Mouse (Mus musculus) G1E (cell line): ENCODE results near the gene Lexm. TPM values are rescaled to one million over a fixed set of nuclear protein-coding genes. Genes with fewer than 3 reads are reported as not detected.

Experiments
- ATAC-seq: 2 replicates; pipeline ENCODE4 v1.8.0; 2016; ENCODE audit warnings: mild to moderate bottlenecking; ENCODE audit not compliant: insufficient number of reproducible peaks, poor library complexity, low FRiP score, severe bottlenecking; ENCODE audit errors: extremely low read depth
- DNase-seq: peaks from one replicate; pipeline ENCODE4 v3.0.0; 2012; ENCODE audit warnings: low spot score
- H3K27me3 ChIP-seq: 2 replicates; pipeline ENCODE4 v1.6.1; 2012; ENCODE audit warnings: mild to moderate bottlenecking, low read length, inconsistent platforms; ENCODE audit not compliant: insufficient read depth
- H3K36me3 ChIP-seq: replicated peaks from 2 replicates; pipeline ENCODE3; 2012; ENCODE audit warnings: mild to moderate bottlenecking, inconsistent platforms
- H3K4me1 ChIP-seq: 2 replicates; pipeline ENCODE4 v1.6.1; 2012; ENCODE audit warnings: low read depth, low read length, inconsistent platforms, mixed read lengths; ENCODE audit not compliant: insufficient read depth
- H3K4me3 ChIP-seq: 2 replicates; pipeline ENCODE4 v1.5.1; 2012; ENCODE audit warnings: low read depth, mild to moderate bottlenecking, inconsistent platforms, low read length, moderate library complexity, mixed read lengths
- H3K9me3 ChIP-seq: replicated peaks from 2 replicates; pipeline ENCODE4 v1.6.1; 2012; ENCODE audit warnings: inconsistent platforms
- CTCF ChIP-seq: IDR thresholded peaks from 2 replicates; pipeline ENCODE4 v1.5.1; 2012; ENCODE audit warnings: low read depth, low read length, inconsistent platforms, mixed read lengths
- GATA1 ChIP-seq: IDR thresholded peaks from 2 replicates; pipeline ENCODE4 v1.6.1; 2012; ENCODE audit warnings: borderline replicate concordance, low read length, inconsistent platforms, mixed read lengths
- GATA2 ChIP-seq: IDR thresholded peaks from 2 replicates; pipeline ENCODE4 v1.6.1; 2012; ENCODE audit warnings: low read depth, low read length, inconsistent platforms, borderline replicate concordance
- POLR2AphosphoS5 ChIP-seq: IDR thresholded peaks from 2 replicates; pipeline ENCODE4 v1.6.1; 2012; ENCODE audit warnings: low read depth, low read length, inconsistent platforms; ENCODE audit not compliant: insufficient replicate concordance
- TAL1 ChIP-seq: conservative IDR thresholded peaks from 2 replicates; pipeline ENCODE4 v1.6.1; 2012; ENCODE audit warnings: low read depth, low read length, inconsistent platforms, mixed read lengths
- polyA plus RNA-seq: library from polyadenylated mRNA; stranded (reverse); fragments of >175 nt; gene quantifications from 2 replicates; pipeline ENCODE4 v1.2.3, GENCODE M21; 2012
- total RNA-seq, 2 experiments: library from RNA; stranded (forward) in 1 of 2; stranded (reverse) in 1 of 2; fragments of 200-1000 nt in 1 of 2; fragments of >200 nt in 1 of 2; fragmentation: Nextera tagmentation in 1 of 2; gene quantifications; 2 replicates each; pipeline ENCODE4 v1.2.3; 2014 to 2017

Gene Lexm
- total and polyA plus RNA-seq, 3 experiments: not detected

DNA sequence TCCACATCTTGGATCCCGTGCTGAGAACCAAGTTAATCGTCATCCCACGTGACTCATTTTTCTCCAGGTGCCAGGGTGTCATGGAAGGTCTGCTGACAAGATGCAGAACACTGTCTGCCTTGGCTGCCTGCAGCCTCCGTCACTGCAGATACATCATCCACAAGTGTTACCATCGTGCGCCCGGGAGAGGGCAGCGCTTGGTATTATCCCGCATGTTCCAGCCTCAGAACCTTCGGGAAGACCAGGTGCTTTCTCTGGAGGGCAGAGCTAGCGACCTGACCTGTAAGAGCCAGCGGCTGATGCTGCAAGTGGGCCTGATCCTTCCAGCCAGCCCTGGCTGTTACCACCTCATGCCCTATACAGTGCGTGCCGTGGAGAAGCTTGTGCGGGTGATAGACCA lies 36.0 kb upstream of the Lexm start:
- TF ChIP-seq CTCF: no peak
- DNase-seq (no peak), ATAC-seq (no peak)
- Histone ChIP-seq H3K27me3 (no peaks in the 10 kb centered on the region), H3K4me1 (peaks cover 41% of the 10 kb centered on the region), H3K4me3 (no peak overlapping the region), H3K36me3 (peaks cover 54% of the 10 kb centered on the region), H3K9me3 (no peaks in the 10 kb centered on the region)

DNA sequence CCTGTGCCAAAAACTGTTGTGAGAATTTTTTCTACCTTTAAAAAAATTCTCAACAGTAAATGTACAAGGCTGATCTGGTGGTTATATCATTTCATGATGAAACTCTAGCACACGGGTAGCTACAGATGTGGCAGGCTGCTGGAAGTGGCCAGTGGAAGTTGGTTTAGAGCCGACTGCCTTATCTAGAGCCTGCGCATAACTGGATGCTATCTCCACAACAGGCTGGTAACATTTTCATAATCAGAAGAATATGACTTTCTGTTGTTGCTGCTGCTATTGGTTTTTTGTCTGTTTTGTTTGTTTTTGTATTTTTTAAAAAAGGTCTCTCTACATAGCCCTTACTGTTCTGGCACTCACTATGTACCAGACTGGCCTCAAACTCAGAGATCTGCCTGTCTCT lies 35.5 kb upstream of the Lexm start:
- ATAC-seq (no peak), DNase-seq (no peak)
- Histone ChIP-seq H3K4me3 (no peak overlapping the region), H3K36me3 (peaks cover 49% of the 10 kb centered on the region), H3K4me1 (peaks cover 41% of the 10 kb centered on the region), H3K27me3 (no peaks in the 10 kb centered on the region), H3K9me3 (no peaks in the 10 kb centered on the region)
- TF ChIP-seq POLR2AphosphoS5 (no peak), CTCF (no peak), GATA1 (no peak), GATA2 (no peak), TAL1 (no peak)

DNA sequence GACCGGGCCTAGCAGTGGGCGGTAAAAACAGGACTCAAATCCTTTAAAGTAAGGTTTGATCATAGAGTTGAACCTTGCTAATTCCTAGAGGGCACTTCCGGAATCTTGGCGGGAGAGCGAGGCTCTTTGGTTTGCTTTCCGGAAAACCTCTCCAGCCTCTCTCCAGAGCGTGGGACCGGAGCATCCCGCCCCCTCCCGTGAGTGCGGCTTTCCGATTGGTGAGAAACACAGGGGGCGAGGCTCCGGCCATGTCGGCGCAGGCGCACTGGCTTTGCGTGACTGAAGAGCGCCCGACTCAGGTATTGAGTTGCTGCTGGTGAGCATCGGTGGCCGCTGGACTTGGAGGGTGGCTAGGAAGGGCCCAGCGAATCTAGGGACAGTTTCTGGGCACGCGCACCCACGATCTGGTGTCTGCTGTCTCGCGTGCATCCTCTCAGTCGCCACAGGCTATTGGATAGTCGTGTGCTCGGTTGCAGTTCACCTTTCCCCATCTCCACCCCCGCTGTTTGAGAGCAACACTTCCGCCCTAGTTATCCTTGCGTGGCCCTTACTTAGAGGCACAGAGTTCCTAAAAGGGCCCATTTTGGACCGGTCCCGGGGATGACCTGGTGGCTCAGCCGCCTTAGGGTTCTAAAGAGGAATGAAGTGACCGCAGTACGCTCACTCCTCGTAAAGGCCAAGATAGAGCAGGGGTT lies 33.9 kb upstream of the Lexm start, which contains the start of gene Pars2:
Gene Pars2, plus strand, starts transcription at position 237 of the 695 bp plus-strand sequence.
- H3K36me3 ChIP-seq: peaks cover 33% of the 10 kb centered on the region
- peaks cover 5% of the 10 kb centered on the region for H3K27me3 ChIP-seq
- DNase-seq: peak; percentile 94
- peaks cover 38% of the 10 kb centered on the region for H3K4me1 ChIP-seq
- no peaks in the 10 kb centered on the region for H3K9me3 ChIP-seq
- ATAC-seq: peak; percentile 94
- peak within 1 kb of the TSS; percentile 81 for H3K4me3 ChIP-seq
- no peak for TF ChIP-seq POLR2AphosphoS5
- no peak for TF ChIP-seq GATA2
- TF ChIP-seq CTCF: no peak
- no peak for TF ChIP-seq GATA1
- no peak for TF ChIP-seq TAL1

DNA sequence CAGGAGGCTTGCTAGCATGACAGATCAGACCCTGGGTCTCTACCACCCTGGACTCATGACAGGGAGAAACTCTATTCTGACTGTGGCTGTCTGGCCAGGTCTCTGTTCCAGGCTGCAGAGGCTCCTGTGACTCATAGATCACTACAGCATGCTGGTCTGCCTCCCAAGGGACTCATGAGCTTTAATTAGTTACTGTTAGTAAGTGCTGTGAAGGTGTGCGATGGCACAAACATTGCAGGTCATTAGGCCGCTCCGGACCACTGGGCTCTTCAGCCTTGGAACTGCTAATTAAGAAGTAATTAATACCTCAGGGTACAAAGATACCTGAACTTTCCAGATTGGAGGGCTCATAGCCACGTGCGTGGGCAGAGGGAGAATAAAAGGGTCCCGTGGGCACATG lies 30.1 kb upstream of the Lexm start:
- TF ChIP-seq TAL1: no peak
- TF ChIP-seq GATA1: no peak
- no peak for TF ChIP-seq POLR2AphosphoS5
- no peak for TF ChIP-seq GATA2
- TF ChIP-seq CTCF: no peak
- peaks cover 19% of the 10 kb centered on the region for H3K4me1 ChIP-seq
- ATAC-seq: no peak
- H3K4me3 ChIP-seq: no peak overlapping the region
- peaks cover 30% of the 10 kb centered on the region for H3K27me3 ChIP-seq
- DNase-seq: no peak
- no peaks in the 10 kb centered on the region for H3K36me3 ChIP-seq
- no peaks in the 10 kb centered on the region for H3K9me3 ChIP-seq

DNA sequence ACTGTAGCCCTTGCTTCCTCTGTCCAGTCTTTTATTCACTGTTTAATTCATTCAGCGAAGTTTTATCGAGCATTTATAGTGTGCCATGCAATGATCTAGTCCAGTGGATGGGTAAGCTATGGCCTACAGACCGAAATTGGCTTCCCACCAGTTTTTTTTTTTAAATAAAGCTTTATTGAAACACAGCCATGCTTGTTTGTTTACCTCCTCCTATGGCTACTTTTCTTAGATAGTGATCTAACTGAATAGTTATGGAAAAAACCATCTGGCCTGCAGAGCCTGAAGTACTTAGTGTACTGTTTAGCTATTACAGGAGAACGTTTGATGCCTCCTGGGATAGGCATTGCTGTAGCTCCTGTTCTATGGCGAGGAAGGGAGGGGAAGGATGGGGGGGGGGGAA lies 28.8 kb upstream of the Lexm start:
- H3K36me3 ChIP-seq: no peaks in the 10 kb centered on the region
- H3K4me3 ChIP-seq: no peak overlapping the region
- ATAC-seq: no peak
- TF ChIP-seq GATA2: no peak
- H3K9me3 ChIP-seq: no peaks in the 10 kb centered on the region
- H3K27me3 ChIP-seq: peaks cover 34% of the 10 kb centered on the region
- H3K4me1 ChIP-seq: peaks cover 11% of the 10 kb centered on the region; the same call in 1 of the 2 replicates
- DNase-seq: no peak

DNA sequence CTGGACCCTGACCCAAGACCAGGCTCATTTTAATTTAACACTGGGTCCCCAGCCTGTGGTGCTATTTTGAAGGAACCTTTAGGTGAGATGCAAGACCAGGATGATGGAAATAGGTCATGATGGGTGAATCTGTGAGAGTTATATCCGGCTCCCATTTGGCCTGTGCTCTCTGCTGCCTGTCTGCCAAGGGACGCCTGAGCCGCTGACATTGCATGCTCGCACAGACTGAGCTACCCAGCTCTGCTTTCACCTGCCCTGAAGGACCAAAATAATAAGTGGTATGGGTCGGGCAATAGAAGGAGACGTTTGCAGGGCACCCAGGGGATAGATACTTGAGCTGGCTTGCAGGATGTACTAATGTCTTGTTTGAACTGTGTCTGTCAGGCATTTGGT lies 27.2 kb upstream of the Lexm start:
- Histone ChIP-seq H3K36me3 (no peaks in the 10 kb centered on the region), H3K4me1 (no peaks in the 10 kb centered on the region), H3K27me3 (peaks cover 37% of the 10 kb centered on the region), H3K9me3 (no peaks in the 10 kb centered on the region), H3K4me3 (no peak overlapping the region)
- no peak for DNase-seq
- ATAC-seq: no peak
- TF ChIP-seq CTCF (no peak), TAL1 (no peak), GATA2 (no peak), POLR2AphosphoS5 (no peak), GATA1 (no peak)
